Mouse (Mus musculus) hindbrain, postnatal 0 days (tissue): ENCODE measurements around the gene Ubac2. TPM values are rescaled to one million over a fixed set of nuclear protein-coding genes. Genes with fewer than 3 reads are reported as not detected.

Experiments used
- ATAC-seq: fragments of 200-750 bp; cut with Nextera tagmentation; 2 replicates; pipeline ENCODE4 v1.8.0; 2017; ENCODE audit warnings: mild to moderate bottlenecking, moderate TSS enrichment, moderate library complexity
- DNase-seq: peaks from one replicate; pipeline ENCODE4 v3.0.0-alpha.2; 2015; ENCODE audit warnings: low spot score
- H3K27ac ChIP-seq: fragments of 300-500 bp; sonication (generic); 2 replicates; pipeline ENCODE4 v1.5.1; 2014; ENCODE audit warnings: mild to moderate bottlenecking
- H3K27me3 ChIP-seq: fragments of 300-500 bp; sonication (generic); 2 replicates; pipeline ENCODE4 v1.6.1; 2014; ENCODE audit warnings: low read length, mixed read lengths; ENCODE audit not compliant: insufficient read depth
- H3K36me3 ChIP-seq: fragments of 300-500 bp; sonication (generic); 2 replicates; pipeline ENCODE4 v1.6.1; 2014; ENCODE audit warnings: low read length, mixed read lengths; ENCODE audit not compliant: insufficient read depth
- H3K4me1 ChIP-seq: fragments of 300-500 bp; sonication (generic); 2 replicates; pipeline ENCODE4 v1.6.1; 2014; ENCODE audit warnings: antibody characterized with exemption, low read length, mixed read lengths; ENCODE audit not compliant: insufficient read depth
- H3K4me2 ChIP-seq: fragments of 300-500 bp; sonication (generic); 2 replicates; pipeline ENCODE4 v1.6.1; 2014; ENCODE audit warnings: low read depth, mild to moderate bottlenecking, low read length, moderate library complexity, mixed read lengths
- H3K4me3 ChIP-seq: fragments of 300-500 bp; sonication (generic); 2 replicates; pipeline ENCODE4 v1.5.1; 2014; ENCODE audit warnings: low read length
- H3K9ac ChIP-seq: fragments of 300-500 bp; sonication (generic); replicated peaks from 2 replicates; pipeline ENCODE4 v1.6.1; 2014; ENCODE audit warnings: mild to moderate bottlenecking, low read length, moderate library complexity, mixed read lengths
- H3K9me3 ChIP-seq: fragments of 300-500 bp; sonication (generic); 2 replicates; pipeline ENCODE4 v1.6.1; 2016; ENCODE audit warnings: low read length, mixed read lengths
- CTCF ChIP-seq: IDR thresholded peaks from 2 replicates; pipeline ENCODE4 v1.5.1; 2016; ENCODE audit warnings: antibody characterized with exemption, control low read depth, low read depth
- WGBS: fragments of 180-500 bp; shearing (Covaris S2); extraction: QIAGEN DNeasy Blood & Tissue Kit; methylation state at CpG from one replicate; pipeline ENCODE4 v1.1.7; 2014; 5-methylcytosine and 5-hydroxymethylcytosine counted together
- polyA plus RNA-seq: library from polyadenylated mRNA; unstranded; fragments of >200 nt; fragmentation: Nextera tagmentation; extraction: Ambion mirVana; gene quantifications from 2 replicates; pipeline ENCODE4 v1.2.1, GENCODE M21; 2015
- total RNA-seq: library from RNA; depleted of rRNA; stranded (reverse); fragments of >200 nt; gene quantifications from 2 replicates; pipeline ENCODE4 v1.2.3, GENCODE M21; 2014

Gene Ubac2
- total and polyA plus RNA-seq, 2 experiments from 2014 or later: 45.6 to 55.4 TPM

GRCm38 (mm10) chr14:122034451-122034850 lies 156.0 kb downstream of the Ubac2 start, which contains the start of gene Timm8a2:
TSS of gene Timm8a2 (plus strand) at chr14:122034674.
- DNase-seq: no peak
- no peak within 1 kb of the TSS for H3K4me2 ChIP-seq
- WGBS: 94% methylated on average over 13 of the region's 13 CpGs
- no peak for TF ChIP-seq CTCF
- ATAC-seq: no peak
- no peak within 1 kb of the TSS for H3K27ac ChIP-seq
- H3K9me3 ChIP-seq: no peaks in the 10 kb centered on the region
- no peaks in the 10 kb centered on the region for H3K4me1 ChIP-seq
- H3K4me3 ChIP-seq: no peak within 1 kb of the TSS
- H3K9ac ChIP-seq: no peak within 1 kb of the TSS
- no peaks in the 10 kb centered on the region for H3K36me3 ChIP-seq
- H3K27me3 ChIP-seq: no peaks in the 10 kb centered on the region

- Histone ChIP-seq H3K27me3 (no peaks in the 10 kb centered on the region), H3K4me2 (no peak overlapping the region), H3K27ac (no peak overlapping the region), H3K9ac (no peak overlapping the region), H3K4me3 (no peak overlapping the region), H3K4me1 (no peaks in the 10 kb centered on the region), H3K36me3 (no peaks in the 10 kb centered on the region), H3K9me3 (no peaks in the 10 kb centered on the region)
- WGBS: 97% methylated on average over 1 of the region's 1 CpGs
- ATAC-seq (no peak), DNase-seq (no peak)
- no peak for TF ChIP-seq CTCF
Observed at GRCm38 (mm10) chr14:122035181-122035580, 156.8 kb downstream of the Ubac2 start.

- ATAC-seq: no peak
- Histone ChIP-seq H3K4me2 (no peak overlapping the region), H3K36me3 (no peaks in the 10 kb centered on the region), H3K27me3 (no peaks in the 10 kb centered on the region), H3K9ac (no peak overlapping the region), H3K4me1 (no peaks in the 10 kb centered on the region), H3K27ac (no peak overlapping the region), H3K4me3 (no peak overlapping the region), H3K9me3 (no peaks in the 10 kb centered on the region)
- 89% methylated on average over 2 of the region's 2 CpGs for WGBS
- no peak for DNase-seq
- TF ChIP-seq CTCF: no peak
Observed at GRCm38 (mm10) chr14:122035860-122036259, 157.4 kb downstream of the Ubac2 start.

- no peak for DNase-seq
- TF ChIP-seq CTCF: no peak
- Histone ChIP-seq H3K27ac (no peak overlapping the region), H3K36me3 (no peaks in the 10 kb centered on the region), H3K9ac (no peak overlapping the region), H3K4me2 (no peak overlapping the region), H3K4me1 (no peaks in the 10 kb centered on the region), H3K9me3 (no peaks in the 10 kb centered on the region), H3K27me3 (no peaks in the 10 kb centered on the region), H3K4me3 (no peak overlapping the region)
- 85% methylated on average over 13 of the region's 13 CpGs for WGBS
- no peak for ATAC-seq
Observed at GRCm38 (mm10) chr14:122038874-122039647, 160.6 kb downstream of the Ubac2 start.

- Histone ChIP-seq H3K27me3 (no peaks in the 10 kb centered on the region), H3K4me3 (no peak overlapping the region), H3K27ac (no peak overlapping the region), H3K4me2 (no peak overlapping the region), H3K9me3 (no peaks in the 10 kb centered on the region), H3K36me3 (no peaks in the 10 kb centered on the region), H3K4me1 (no peaks in the 10 kb centered on the region), H3K9ac (no peak overlapping the region)
- ATAC-seq (no peak), DNase-seq (no peak)
- whole genome bisulfite sequencing: 90% methylated on average over 3 of the region's 3 CpGs
- no peak for TF ChIP-seq CTCF
Observed at GRCm38 (mm10) chr14:122041413-122041825, 163.0 kb downstream of the Ubac2 start.

- no peak overlapping the region for H3K27ac ChIP-seq
- ATAC-seq: no peak
- no peak overlapping the region for H3K9ac ChIP-seq
- H3K9me3 ChIP-seq: no peaks in the 10 kb centered on the region
- H3K4me1 ChIP-seq: no peaks in the 10 kb centered on the region
- H3K27me3 ChIP-seq: no peaks in the 10 kb centered on the region
- no peak overlapping the region for H3K4me2 ChIP-seq
- H3K4me3 ChIP-seq: no peak overlapping the region
- WGBS: 84% methylated on average over 8 of the region's 8 CpGs
- H3K36me3 ChIP-seq: no peaks in the 10 kb centered on the region
- no peak for TF ChIP-seq CTCF
- DNase-seq: no peak
Observed at GRCm38 (mm10) chr14:122042142-122042694, 163.8 kb downstream of the Ubac2 start.

GRCm38 (mm10) chr14:122047784-122048183 lies 169.4 kb downstream of the Ubac2 start:
- no peaks in the 10 kb centered on the region for H3K4me1 ChIP-seq
- no peak overlapping the region for H3K4me3 ChIP-seq
- 91% methylated on average over 8 of the region's 8 CpGs for WGBS
- H3K4me2 ChIP-seq: no peak overlapping the region
- H3K27me3 ChIP-seq: no peaks in the 10 kb centered on the region
- ATAC-seq: no peak
- no peak for DNase-seq
- H3K36me3 ChIP-seq: no peaks in the 10 kb centered on the region
- no peaks in the 10 kb centered on the region for H3K9me3 ChIP-seq
- no peak overlapping the region for H3K27ac ChIP-seq
- no peak for TF ChIP-seq CTCF
- H3K9ac ChIP-seq: no peak overlapping the region
